In genomic region chr11:60104810-60105592, GRCm38 (mm10) we compare ENCODE assay signal across 8 mouse cellular contexts. TPM values are rescaled to one million over a fixed set of nuclear protein-coding genes. Genes with fewer than 3 reads are reported as not detected.
DNase-seq lines count a peak whose midpoint lies in the region; ATAC-seq lines count a peak whose summit lies in the region.

TSS of gene Rai1 (plus strand) at chr11:60105013.

- H3K9me3 ChIP-seq in heart, embryonic 10.5 days = no peaks in the 10 kb centered on the region
- no peaks in the 10 kb centered on the region for H3K9me3 ChIP-seq in kidney, embryonic 15.5 days (replicated peaks)

- WGBS in heart, embryonic 10.5 days = under 1% methylated on average over 84 of the region's 105 CpGs
- WGBS in kidney, embryonic 15.5 days = under 1% methylated on average over 82 of the region's 105 CpGs

- H3K27ac ChIP-seq in heart, embryonic 10.5 days = peak within 1 kb of the TSS; percentile 100
- H3K27ac ChIP-seq in kidney, embryonic 15.5 days = peak within 1 kb of the TSS; percentile 97

- H3K9ac ChIP-seq in kidney, embryonic 15.5 days = peak within 1 kb of the TSS; percentile 98

- H3K4me1 ChIP-seq in heart, embryonic 10.5 days = peaks cover 60% of the 10 kb centered on the region
- H3K4me1 ChIP-seq in kidney, embryonic 15.5 days = peaks cover 44% of the 10 kb centered on the region

- peak within 1 kb of the TSS; percentile 98 for H3K4me3 ChIP-seq in heart, embryonic 10.5 days
- peak within 1 kb of the TSS; percentile 90 for H3K4me3 ChIP-seq in kidney, embryonic 15.5 days (replicated peaks)

- H3K36me3 ChIP-seq in heart, embryonic 10.5 days = no peaks in the 10 kb centered on the region
- H3K36me3 ChIP-seq in kidney, embryonic 15.5 days = no peaks in the 10 kb centered on the region

- DNase-seq in 3134 (ENCODE audit: extremely low read depth, insufficient read length, low spot score) (peak; percentile 88), liver (peak; percentile 91)
- DNase-seq in adrenal gland, postnatal 36 days = peak; percentile 94 to 96
- peak; percentile 93 for DNase-seq in heart, embryonic 10.5 days (ENCODE audit: low spot score)
- DNase-seq in monocyte, adult 2 months (ENCODE audit: low read depth in 1 of 2, low spot score in 2 of 2) = peak; percentile 68 to 82
- DNase-seq in spleen, postnatal 14 days (ENCODE audit: low spot score in 2 of 2) = peak; percentile 84 to 93

- ATAC-seq in erythroblast, adult 5-6 weeks (replicated peaks; ENCODE audit: low FRiP score, poor library complexity, severe bottlenecking) = peak; percentile 59
- ATAC-seq in kidney, embryonic 15.5 days (replicated peaks; ENCODE audit: low FRiP score) = peak; percentile 72

- H3K27me3 ChIP-seq in heart, embryonic 10.5 days (ENCODE audit: insufficient read depth, poor library complexity, severe bottlenecking) = no peaks in the 10 kb centered on the region
- no peaks in the 10 kb centered on the region for H3K27me3 ChIP-seq in kidney, embryonic 15.5 days

- peak within 1 kb of the TSS; percentile 74 for H3K4me2 ChIP-seq in kidney, embryonic 15.5 days

RNA-seq across cellular contexts. Expression of gene Rai1, which starts in this region (rescaled TPM):
- 10 to 100 TPM; 43.9 to 46.7 TPM for total RNA-seq in adrenal gland, postnatal 36 days (2021)
- total RNA-seq in erythroblast, adult 5-6 weeks (2015; ENCODE audit: low replicate concordance) = 4.0 and 6.3 TPM in 2 replicates
- total RNA-seq in erythroblast, adult 5-6 weeks (2017; ENCODE audit: low replicate concordance) = 1.3 and 1.5 TPM in 2 replicates
- polyA plus RNA-seq in heart, embryonic 10.5 days (2016; fragmentation: Nextera tagmentation; extraction: Ambion mirVana) = 21.2 and 32.5 TPM in 2 replicates
- 21.4 and 23.4 TPM in 2 replicates for polyA plus RNA-seq in kidney, embryonic 15.5 days (2015; fragmentation: Nextera tagmentation; extraction: Ambion mirVana)

Comparison
In these comparisons a context has a peak if more than half of its experiments do, and no peak if none do; other contexts are left out.
1. Peak in every context shown above with its lines: DNase-seq, ATAC-seq, H3K4me3 ChIP-seq and H3K27ac ChIP-seq.
2. RNA of gene Rai1 (total RNA-seq): 43.9 to 46.7 TPM in adrenal gland, postnatal 36 days; 1.3 to 6.3 TPM in erythroblast, adult 5-6 weeks; every median in the first group is over 4 times any median in the second.